Mouse (Mus musculus) layer of hippocampus, adult 8-10 months (tissue): ENCODE measurements around the gene Qpct. TPM values are rescaled to one million over a fixed set of nuclear protein-coding genes. Genes with fewer than 3 reads are reported as not detected.

ENCODE experiments used
- DNase-seq, 2 experiments: peaks; one replicate each; pipeline ENCODE4 v3.0.0; 2022; ENCODE audit warnings: low spot score in 2 of 2
- total RNA-seq, 4 experiments: library from RNA; stranded (reverse); gene quantifications; 2 replicates each; pipeline ENCODE4 v1.2.4; 2022

The Qpct gene
- 10 to 100 TPM; 11.6 to 17.3 (median 13.2) TPM for total RNA-seq

GRCm38 (mm10) chr17:79051606-79052005 lies at the start of gene Qpct:
TSS of gene Qpct (plus strand) at chr17:79051906.
- DNase-seq, result no peak

DNA sequence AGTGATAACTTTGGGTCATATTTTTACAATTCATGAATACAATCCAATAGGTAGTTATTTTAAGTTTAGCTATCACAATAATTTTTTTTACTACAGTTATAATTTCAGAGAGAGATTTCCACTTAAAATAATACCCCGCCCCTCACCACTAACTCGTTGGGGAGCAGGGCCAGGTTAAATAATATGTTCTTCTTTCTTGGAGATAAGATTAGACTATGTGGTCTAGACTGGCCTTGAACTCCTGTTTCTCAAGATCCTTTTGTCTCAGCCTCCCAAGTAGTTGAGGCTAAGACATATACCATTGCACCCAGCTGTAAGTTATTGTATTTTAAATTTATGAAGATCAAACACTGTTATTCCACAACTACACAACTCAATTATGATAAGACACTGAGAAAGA lies 38.1 kb upstream of the Qpct start:
- DNase-seq, result no peak

- DNase-seq, result no peak
Measured at GRCm38 (mm10) chr17:79014911-79015685, 36.6 kb upstream of the Qpct start.

GRCm38 (mm10) chr17:79015831-79016230 lies 35.9 kb upstream of the Qpct start:
- DNase-seq, result no peak

- no peak for DNase-seq
Measured at GRCm38 (mm10) chr17:79018422-79018821, 33.3 kb upstream of the Qpct start.

GRCm38 (mm10) chr17:79019726-79020207 lies 31.9 kb upstream of the Qpct start:
- no peak for DNase-seq

GRCm38 (mm10) chr17:79020208-79020983 lies 31.3 kb upstream of the Qpct start, which contains the start of gene Prkd3:
TSS of gene Prkd3 (minus strand) at chr17:79020816.
- peak in 1 of 2 experiments; percentile 19 for DNase-seq

DNA sequence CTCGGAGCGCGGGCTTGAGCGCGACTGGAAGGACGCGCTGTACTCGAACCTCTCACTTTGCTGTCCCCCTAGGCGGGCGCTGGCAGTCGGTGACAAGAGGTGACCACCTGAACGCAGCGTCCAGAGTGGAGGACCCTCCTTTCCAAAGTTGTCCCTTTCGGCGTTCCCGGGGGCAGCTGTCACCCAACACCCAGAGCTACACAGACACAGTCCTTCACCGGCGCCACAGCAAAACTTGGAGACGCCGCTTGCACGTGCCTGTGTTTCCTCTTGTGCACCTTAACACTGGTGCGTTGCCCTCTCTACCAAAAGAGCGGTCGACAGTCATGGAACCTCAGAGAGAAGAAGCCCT lies 30.7 kb upstream of the Qpct start:
- no peak for DNase-seq

DNA sequence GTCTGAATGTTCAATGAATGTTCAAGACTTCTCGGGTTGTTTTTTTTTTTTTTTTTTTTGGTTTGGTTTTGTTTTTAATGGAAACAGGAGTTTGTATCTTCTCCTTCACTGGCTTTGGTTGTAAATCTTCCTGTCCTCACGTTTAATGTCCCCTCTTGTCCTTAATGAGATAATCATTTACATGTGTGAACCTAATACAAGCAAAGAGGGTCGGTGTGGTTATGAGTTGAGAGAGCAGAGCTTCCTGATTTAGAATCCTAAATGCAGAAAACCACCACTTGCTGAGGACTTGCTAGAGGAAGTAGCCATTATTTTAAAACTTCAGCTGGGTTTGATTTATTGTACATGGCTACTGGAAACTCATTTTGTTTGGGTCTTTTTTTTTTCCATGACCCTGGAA lies 29.0 kb upstream of the Qpct start:
- no peak for DNase-seq

DNA sequence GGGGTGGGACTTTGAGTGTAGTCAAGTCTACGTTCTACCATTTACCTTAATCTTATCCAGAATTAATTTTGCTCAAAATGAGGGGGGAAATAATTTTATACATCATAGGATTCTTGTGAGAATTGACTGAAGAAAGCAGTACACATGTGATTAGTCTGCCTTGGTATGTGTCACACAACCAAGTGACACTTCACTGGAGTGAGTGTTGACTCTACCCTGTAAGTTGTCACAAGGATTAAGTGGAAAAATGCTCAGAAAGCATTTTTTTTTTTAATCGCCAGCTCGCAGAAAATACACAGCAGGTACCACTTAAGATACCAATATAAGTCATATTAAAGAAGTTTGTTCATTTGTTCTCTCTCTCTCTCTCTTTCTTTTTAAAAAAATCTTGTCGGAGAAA lies 27.2 kb upstream of the Qpct start:
- DNase-seq, result no peak

- no peak for DNase-seq
Measured at GRCm38 (mm10) chr17:79029226-79029625, 22.5 kb upstream of the Qpct start.

GRCm38 (mm10) chr17:79031569-79031968 lies 20.1 kb upstream of the Qpct start:
- DNase-seq, result no peak

- DNase-seq, result no peak
Measured at GRCm38 (mm10) chr17:79032782-79033181, 18.9 kb upstream of the Qpct start.

DNA sequence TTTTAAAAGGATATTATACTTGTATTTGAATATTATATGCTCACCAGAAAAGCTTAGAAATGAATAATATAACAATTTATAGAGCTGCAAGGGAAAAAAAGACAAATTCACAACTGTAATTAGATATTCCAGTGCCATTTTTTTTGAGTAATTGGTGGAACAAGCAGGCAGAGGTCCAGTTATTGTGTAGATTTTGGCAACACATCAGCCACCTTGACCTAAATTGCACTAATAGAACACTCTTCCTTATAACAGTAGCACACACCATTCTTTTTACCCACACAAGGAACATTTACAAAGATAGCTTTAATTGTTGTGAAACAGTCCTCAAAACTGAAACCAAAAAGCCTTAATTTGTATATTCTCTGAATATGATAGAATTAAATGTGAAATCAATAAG lies 12.0 kb upstream of the Qpct start:
- DNase-seq, result no peak

DNA sequence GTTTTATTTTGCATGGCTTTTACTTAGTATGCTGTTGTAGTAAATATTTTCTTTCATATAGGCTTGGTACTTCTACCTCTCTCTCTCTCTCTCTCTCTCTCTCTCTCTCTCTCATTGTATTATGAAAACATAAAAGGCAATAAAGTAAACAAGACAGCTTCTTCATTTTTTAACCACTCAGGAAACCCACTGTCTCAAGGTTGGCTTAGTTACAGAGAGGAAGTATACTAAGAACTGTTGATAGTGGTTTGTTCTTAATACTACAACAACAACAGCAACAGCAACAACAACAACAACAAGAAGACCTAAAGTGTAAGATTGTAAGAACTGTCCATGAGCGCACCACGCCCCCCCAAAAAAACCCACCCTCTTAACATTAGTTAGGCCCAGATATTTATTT lies 8.0 kb upstream of the Qpct start:
- no peak for DNase-seq

GRCm38 (mm10) chr17:79052088-79052812 lies 544 bp downstream of the Qpct start:
- peak; percentile 24 to 37 for DNase-seq

DNA sequence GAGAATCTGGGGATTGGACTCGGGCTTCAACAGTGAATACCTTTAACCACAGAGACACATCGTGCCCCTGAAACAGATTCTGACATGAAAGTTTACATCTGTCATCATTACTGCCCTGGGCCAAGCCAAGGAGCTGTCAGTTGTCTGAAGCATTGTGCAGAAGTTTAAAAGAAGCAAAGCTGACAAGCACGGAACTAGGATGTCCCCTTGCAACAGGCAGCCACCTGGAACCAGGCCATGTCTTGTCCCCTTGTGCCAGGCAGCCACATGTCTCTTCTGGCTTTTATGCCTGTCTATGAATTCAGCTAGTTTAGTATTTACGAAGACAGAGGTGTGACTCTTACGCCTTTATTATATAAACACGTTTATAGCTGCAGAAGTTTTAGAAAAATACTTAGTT lies 6.6 kb downstream of the Qpct start:
- DNase-seq, result no peak

DNA sequence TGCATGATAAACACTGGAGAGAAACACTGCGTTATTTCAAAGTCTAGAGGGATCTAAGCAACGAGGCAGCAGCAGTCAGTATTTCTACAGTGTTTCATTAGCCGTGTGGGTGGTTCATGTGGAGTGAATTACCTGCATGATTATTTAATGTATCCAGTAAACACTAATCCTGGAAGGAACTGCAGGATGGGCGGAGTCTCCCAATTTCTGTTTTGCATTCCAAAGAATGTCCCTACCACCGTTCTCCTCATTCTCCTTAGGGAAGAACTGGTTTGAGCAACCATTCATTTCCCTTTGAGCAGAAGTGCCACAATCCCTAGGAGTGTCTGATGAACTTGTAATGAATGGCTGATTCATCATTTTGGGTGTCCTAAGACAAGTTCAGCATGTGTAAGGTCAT lies 8.5 kb downstream of the Qpct start:
- no peak for DNase-seq

DNA sequence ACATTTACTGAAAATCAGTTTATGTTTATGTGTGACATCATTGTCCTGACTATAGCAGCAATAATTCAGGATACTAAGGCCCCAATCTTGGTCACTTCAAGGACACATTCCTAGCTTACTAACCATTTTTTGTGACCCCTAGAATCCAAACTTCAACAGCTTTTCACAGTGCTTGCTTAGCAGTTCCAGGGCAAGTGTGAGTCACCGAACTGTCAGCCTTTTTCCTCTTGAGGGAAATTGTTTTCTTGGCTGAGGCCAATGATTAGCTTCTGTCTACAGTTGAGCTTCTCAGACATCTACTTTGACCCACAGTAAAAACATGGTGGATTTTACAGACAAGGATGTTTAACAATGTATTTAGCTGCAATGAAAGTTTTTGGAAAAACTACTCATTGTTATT lies 12.5 kb downstream of the Qpct start:
- DNase-seq, result no peak

- no peak for DNase-seq
Measured at GRCm38 (mm10) chr17:79068581-79068980, 16.9 kb downstream of the Qpct start.

DNA sequence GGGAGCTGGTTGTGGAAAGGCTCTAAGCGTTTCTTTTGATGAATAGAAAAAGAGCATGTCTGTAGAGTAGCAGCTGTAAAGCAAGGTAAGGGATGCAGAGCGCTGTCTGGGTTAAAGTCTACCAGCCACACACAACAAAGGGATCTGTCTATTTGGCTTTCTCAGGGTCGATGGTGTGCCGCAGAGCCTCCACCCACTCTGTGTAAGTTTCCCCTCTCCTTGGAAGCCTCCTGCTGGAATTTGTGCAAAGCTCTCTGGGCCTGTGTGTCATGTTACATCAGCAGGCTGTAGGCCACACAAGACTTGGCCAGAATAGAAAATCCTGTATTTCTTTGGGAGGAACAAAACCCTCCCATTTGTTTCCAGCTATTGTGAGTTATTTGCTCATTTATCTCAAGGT lies 17.3 kb downstream of the Qpct start:
- no peak for DNase-seq
